Mouse (Mus musculus): ENCODE measurements at regions not wholly inside any gene's neighbourhood (a gene's known extent, or its start where the extent isn't known, plus 50 kb on each side); places are given as distances from the start of the nearest gene placed in this dataset.

DNA sequence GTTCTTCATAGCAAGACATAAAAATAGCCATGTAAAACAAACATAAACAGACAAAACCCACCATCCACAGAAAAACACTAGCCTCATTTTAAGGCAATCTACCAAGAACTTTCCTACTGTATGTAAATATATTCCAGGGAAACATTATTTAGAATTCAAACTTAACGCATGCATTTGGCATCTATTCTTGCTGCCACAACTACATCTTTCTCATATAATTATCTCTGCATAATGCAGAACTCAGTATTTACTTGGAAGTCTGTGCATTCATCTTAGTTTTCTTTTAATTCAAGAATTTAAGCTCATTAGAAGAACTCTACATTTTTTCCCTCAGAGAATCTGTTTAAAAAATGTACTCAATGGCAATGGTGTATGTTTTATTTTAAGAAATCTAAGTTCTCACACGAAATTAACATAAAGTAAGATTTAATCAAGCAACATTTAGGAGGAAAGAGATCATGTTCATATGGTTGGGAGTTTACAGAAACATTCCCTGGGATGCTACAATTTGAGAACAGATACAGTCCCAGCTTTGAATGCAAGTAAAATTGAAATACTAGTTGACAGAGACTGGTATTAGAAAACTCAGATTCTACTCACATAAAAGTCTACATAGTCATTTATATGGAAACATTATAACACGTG, 1114.7 kb downstream of the Sorcs1 start:
- peaks cover 8% of the 10 kb centered on the region; the same call in 1 of the 2 replicates for H3K4me1 ChIP-seq (replicated peaks; ENCODE audit: control insufficient read depth, insufficient read depth, low read length)
- no peaks in the 10 kb centered on the region for H3K9me3 ChIP-seq (ENCODE audit: control insufficient read depth, low read length)
- ATAC-seq, result peak; percentile 66
- H3K27me3 ChIP-seq (replicated peaks; ENCODE audit: control insufficient read depth, insufficient read depth, low read length), result no peaks in the 10 kb centered on the region
- no peak overlapping the region for H3K4me3 ChIP-seq (replicated peaks; ENCODE audit: low read length)
- no peaks in the 10 kb centered on the region for H3K36me3 ChIP-seq (ENCODE audit: control insufficient read depth, insufficient read depth)
- H3K27ac ChIP-seq (ENCODE audit: low read length), result no peak overlapping the region
- H3K4me2 ChIP-seq (ENCODE audit: low read length), result no peak overlapping the region
- no peak overlapping the region for H3K9ac ChIP-seq (replicated peaks; ENCODE audit: low read depth, low read length)
- 54% methylated on average over 3 of the region's 3 CpGs for WGBS

DNA sequence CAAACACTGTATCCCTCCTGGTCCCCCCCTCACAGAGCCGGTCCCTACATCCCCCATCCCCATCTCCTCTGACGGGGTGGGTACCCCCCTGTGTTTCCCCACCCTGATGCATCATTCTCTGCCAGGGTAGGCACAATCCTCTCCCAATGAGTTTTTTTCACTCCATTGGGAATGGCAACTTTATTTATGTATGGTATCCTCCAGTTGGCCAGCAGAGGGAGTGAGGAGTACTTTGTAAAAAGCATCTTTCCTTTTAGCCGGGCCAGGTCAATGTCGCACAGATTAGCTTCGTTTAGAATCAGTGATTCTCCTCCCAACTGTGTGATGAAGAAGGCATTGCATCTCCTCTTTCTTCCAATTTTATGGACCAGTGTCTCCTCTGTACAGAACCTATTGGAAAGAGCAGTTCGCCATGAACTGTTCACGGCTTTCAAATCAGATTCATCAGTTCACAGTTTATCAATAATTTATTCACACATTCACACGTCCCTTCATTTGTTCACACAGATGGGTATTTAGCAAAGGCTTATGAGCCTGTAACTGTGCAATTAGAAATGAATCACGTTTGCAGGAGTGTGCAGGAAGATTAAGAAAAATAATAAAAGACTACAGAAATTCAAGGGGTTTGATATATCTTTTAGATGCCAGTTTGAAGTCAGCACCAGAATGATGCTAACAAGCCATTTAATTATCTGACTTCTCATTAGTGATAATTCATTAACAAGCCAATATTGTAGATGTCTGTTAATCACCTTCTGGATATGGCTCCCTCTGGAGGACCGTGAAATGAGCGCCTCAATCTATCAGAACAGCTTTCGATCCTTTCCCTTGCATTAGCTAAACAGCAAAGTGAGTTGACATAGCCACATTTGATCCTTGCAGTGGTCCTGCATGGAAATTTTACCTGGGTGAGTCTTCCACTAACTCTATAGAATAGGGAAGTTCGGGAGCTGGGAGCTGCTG, 1138.7 kb downstream of the Sorcs1 start:
- H3K4me2 ChIP-seq (ENCODE audit: low read length), result peak overlapping the region; percentile 34; the same call in 1 of the 2 replicates
- no peaks in the 10 kb centered on the region for H3K36me3 ChIP-seq (ENCODE audit: control insufficient read depth, insufficient read depth)
- 44% methylated on average over 13 of the region's 13 CpGs for WGBS
- no peaks in the 10 kb centered on the region for H3K9me3 ChIP-seq (ENCODE audit: control insufficient read depth, low read length)
- H3K27ac ChIP-seq (ENCODE audit: low read length), result no peak overlapping the region
- H3K27me3 ChIP-seq (replicated peaks; ENCODE audit: control insufficient read depth, insufficient read depth, low read length), result no peaks in the 10 kb centered on the region
- H3K4me1 ChIP-seq (replicated peaks; ENCODE audit: control insufficient read depth, insufficient read depth, low read length), result no peaks in the 10 kb centered on the region
- no peak overlapping the region for H3K4me3 ChIP-seq (replicated peaks; ENCODE audit: low read length)
- ATAC-seq, result peak; percentile 81
- H3K9ac ChIP-seq (replicated peaks; ENCODE audit: low read depth, low read length), result no peak overlapping the region

All from forebrain, embryonic 16.5 days (tissue).